Mouse (Mus musculus): ENCODE data around the gene Kiss1. TPM values are rescaled to one million over a fixed set of nuclear protein-coding genes. Genes with fewer than 3 reads are reported as not detected.

The Kiss1 gene
- total and polyA plus RNA-seq, 3 experiments = not detected

- Histone ChIP-seq H3K27ac (ENCODE audit: control insufficient read depth, low read depth, low read length) (no peak overlapping the region), H3K9me3 (replicated peaks; ENCODE audit: insufficient read depth, low read length) (no peaks in the 10 kb centered on the region), H3K4me3 (ENCODE audit: control insufficient read depth in 1 of 2, insufficient read depth in 1 of 2, low read depth in 2 of 2, low read length in 2 of 2) (no peak overlapping the region), H3K36me3 (ENCODE audit: control insufficient read depth in 1 of 2, insufficient read depth in 2 of 2, low read length in 2 of 2) (no peaks in the 10 kb centered on the region), H3K4me1 (ENCODE audit: control insufficient read depth in 1 of 2, insufficient read depth in 2 of 2, low read length in 2 of 2) (peaks cover 0 to 9% of the 10 kb centered on the region in 2 experiments; a peak in 2 of 4 replicates), H3K79me2 (ENCODE audit: control insufficient read depth, insufficient read depth, low read length, poor library complexity) (no peaks in the 10 kb centered on the region), H3K27me3 (ENCODE audit: control insufficient read depth in 1 of 2, insufficient read depth in 2 of 2, low read length in 2 of 2) (no peaks in the 10 kb centered on the region), H3K9ac (ENCODE audit: control insufficient read depth, low read depth, low read length, poor library complexity, severe bottlenecking) (no peak overlapping the region)
- TF ChIP-seq RAD21 (IDR thresholded peaks at IDR 0.05; ENCODE audit: low read depth, low read length) (no peak), SMC3 (IDR thresholded peaks at IDR 0.05; ENCODE audit: low read depth, low read length) (no peak), JUND (IDR thresholded peaks at IDR 0.05; ENCODE audit: low read depth, low read length) (no peak), GABPA (IDR thresholded peaks at IDR 0.05; ENCODE audit: low read depth, low read length) (no peak), ZC3H11A (IDR thresholded peaks at IDR 0.05; ENCODE audit: low read depth, low read length) (no peak), EP300 (IDR thresholded peaks at IDR 0.05; ENCODE audit: low read depth in 1 of 2, low read length in 2 of 2) (no peak), ZKSCAN1 (IDR thresholded peaks at IDR 0.05; ENCODE audit: low read depth, low read length) (no peak), E2F4 (IDR thresholded peaks at IDR 0.05; ENCODE audit: borderline replicate concordance, low read depth, low read length) (no peak), MXI1 (IDR thresholded peaks at IDR 0.05; ENCODE audit: low read depth, low read length) (no peak), KAT2A (conservative IDR thresholded peaks at IDR 0.05; ENCODE audit: low read depth, low read length) (no peak), MAFK (IDR thresholded peaks at IDR 0.05; ENCODE audit: borderline replicate concordance, low read depth, low read length) (no peak), ETS1 (IDR thresholded peaks at IDR 0.05; ENCODE audit: low read depth, low read length) (no peak), POLR2A (IDR thresholded peaks at IDR 0.05; ENCODE audit: control insufficient read depth in 1 of 2, insufficient read depth in 1 of 2, low read depth in 1 of 2, low read length in 2 of 2, poor library complexity in 1 of 2) (no peak), NELFE (IDR thresholded peaks at IDR 0.05; ENCODE audit: low read depth, low read length) (no peak), ELF1 (IDR thresholded peaks at IDR 0.05; ENCODE audit: low read depth, low read length) (no peak)
- DNase-seq (ENCODE audit: low read depth, low spot score) = no peak
Measured at GRCm38 (mm10) chr1:133344357-133344756, 22.7 kb downstream of the Kiss1 start.

DNA sequence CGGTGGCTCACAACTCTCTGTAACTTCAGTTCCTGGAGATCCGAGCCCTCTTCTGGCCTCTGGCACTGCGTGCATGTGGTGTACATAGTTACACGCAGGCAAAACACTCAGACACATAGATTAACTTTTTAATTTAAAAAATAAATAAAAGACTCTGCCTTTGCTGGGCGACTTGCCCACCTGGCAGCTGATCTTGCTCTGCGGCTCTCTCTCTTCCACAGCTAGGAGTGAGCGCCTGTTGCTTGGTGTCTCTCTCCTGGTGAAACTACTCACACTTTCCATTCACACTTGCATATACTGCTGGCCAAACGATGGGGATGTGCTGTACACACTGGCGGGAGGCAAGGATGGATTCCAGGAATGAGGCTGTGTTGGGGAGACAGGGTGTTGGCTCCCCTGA is 24.9 kb downstream of the Kiss1 start:
- Histone ChIP-seq H3K4me1 (ENCODE audit: control insufficient read depth in 1 of 2, insufficient read depth in 2 of 2, low read length in 2 of 2) (peaks cover 0 to 9% of the 10 kb centered on the region in 2 experiments; a peak in 2 of 4 replicates), H3K27ac (ENCODE audit: control insufficient read depth, low read depth, low read length) (no peak overlapping the region), H3K9me3 (replicated peaks; ENCODE audit: insufficient read depth, low read length) (no peaks in the 10 kb centered on the region), H3K36me3 (ENCODE audit: control insufficient read depth in 1 of 2, insufficient read depth in 2 of 2, low read length in 2 of 2) (no peaks in the 10 kb centered on the region), H3K79me2 (ENCODE audit: control insufficient read depth, insufficient read depth, low read length, poor library complexity) (no peaks in the 10 kb centered on the region), H3K27me3 (ENCODE audit: control insufficient read depth in 1 of 2, insufficient read depth in 2 of 2, low read length in 2 of 2) (no peaks in the 10 kb centered on the region), H3K4me3 (ENCODE audit: control insufficient read depth in 1 of 2, insufficient read depth in 1 of 2, low read depth in 2 of 2, low read length in 2 of 2) (peak overlapping the region; percentile 18 to 49; a peak in 3 of 4 replicates), H3K9ac (ENCODE audit: control insufficient read depth, low read depth, low read length, poor library complexity, severe bottlenecking) (peak overlapping the region; percentile 31; the same call in 1 of the 2 replicates)
- TF ChIP-seq ZKSCAN1 (IDR thresholded peaks at IDR 0.05; ENCODE audit: low read depth, low read length) (no peak), NRF1 (IDR thresholded peaks at IDR 0.05; ENCODE audit: insufficient read depth, low read depth, low read length, poor library complexity, severe bottlenecking) (no peak), HCFC1 (IDR thresholded peaks at IDR 0.05; ENCODE audit: low read depth, low read length) (no peak), USF1 (IDR thresholded peaks at IDR 0.05; ENCODE audit: low read depth, low read length) (no peak), RCOR1 (IDR thresholded peaks at IDR 0.05; ENCODE audit: low read depth, low read length) (no peak), UBTF (IDR thresholded peaks at IDR 0.05; ENCODE audit: borderline replicate concordance, insufficient read depth, low read depth, low read length) (no peak), ZMIZ1 (IDR thresholded peaks at IDR 0.05; ENCODE audit: low read depth, low read length) (no peak)
- DNase-seq (ENCODE audit: low read depth, low spot score) = peak; percentile 56
